Mouse (Mus musculus): Measurements from ENCODE around the gene Psmb3. TPM values are rescaled to one million over a fixed set of nuclear protein-coding genes. Genes with fewer than 3 reads are reported as not detected.

Psmb3 gene
- 100 to 1,000 TPM; 475 to 485 TPM for polyA plus RNA-seq (2017; shearing (Covaris generic))

GRCm38 (mm10) chr11:97703039-97703826 is at the start of gene Psmb3:
Gene Psmb3, plus strand, starts transcription at chr11:97703399.

DNA sequence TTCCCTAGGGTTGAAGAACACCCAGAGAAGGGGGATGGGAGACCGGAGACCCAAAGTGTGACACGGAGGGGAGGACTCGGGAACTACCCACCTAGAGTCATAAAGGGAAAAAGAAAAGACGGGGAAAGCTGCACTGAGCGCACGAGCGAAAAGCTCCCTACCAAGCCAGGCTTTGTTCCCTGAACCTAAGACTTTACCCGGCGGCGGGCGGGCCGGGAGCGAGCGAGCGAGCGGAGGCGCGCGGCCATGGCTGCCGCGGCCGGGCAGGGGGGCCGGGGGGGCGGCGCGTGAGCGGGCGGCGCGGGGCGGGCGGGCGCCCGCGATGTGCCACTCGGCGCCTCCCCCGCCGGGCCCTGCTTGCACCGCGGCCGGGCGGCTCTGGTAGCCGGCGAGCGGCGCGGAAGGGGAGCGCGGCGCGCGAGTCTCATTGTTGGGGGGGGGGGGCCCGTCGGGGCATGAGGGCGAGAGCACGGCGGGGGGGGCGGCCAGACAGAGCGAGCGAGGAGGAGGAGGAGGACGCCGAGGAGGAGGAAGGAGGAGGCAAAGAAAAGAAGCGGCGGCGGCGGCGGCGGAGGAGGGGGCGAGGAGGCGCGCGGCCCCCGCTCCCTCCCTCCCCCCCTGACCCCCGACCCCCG is 40.2 kb upstream of the Psmb3 start, which contains the start of gene Mllt6:
Gene Mllt6, plus strand, starts transcription at position 522 of the 635 bp plus-strand sequence.

GRCm38 (mm10) chr11:97685613-97686321 is 17.4 kb upstream of the Psmb3 start, which contains the start of gene Cisd3:
Gene Cisd3, plus strand, starts transcription at chr11:97685826.

GRCm38 (mm10) chr11:97700003-97700745 is 3.0 kb upstream of the Psmb3 start, which contains the start of gene Pcgf2:
Gene Pcgf2, minus strand, starts transcription at chr11:97700497.

DNA sequence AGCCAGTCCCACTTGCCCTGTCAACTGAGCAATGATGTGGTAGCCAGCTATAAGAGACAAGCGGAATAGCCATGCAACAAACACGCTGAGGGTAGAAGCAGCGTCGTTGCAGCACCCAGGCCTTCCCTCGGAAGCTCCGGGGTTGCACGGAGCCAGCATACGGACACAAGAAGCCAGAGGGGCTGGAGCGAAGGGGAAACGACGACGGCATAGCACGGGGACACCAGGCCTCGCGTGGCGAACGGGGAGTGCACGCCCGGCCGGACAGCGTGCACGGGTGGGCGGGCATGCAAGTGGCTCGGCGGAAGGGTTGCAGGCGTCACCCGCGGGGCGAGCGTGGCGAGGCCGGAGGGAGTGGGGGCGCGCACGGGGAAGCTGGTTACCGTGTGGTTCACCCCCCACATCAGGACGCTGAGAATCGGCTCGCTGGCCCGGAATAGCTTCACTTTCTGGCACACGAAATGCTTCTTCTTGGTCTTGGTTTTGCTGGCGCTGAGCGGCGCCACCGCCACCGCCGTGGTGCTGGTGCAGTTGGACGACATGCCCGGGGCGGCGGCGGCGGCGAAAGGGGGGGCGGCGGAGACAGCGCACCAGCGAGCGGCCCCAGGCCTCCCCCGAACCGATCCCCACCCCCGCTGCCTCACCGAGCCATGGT is 41.0 kb downstream of the Psmb3 start, which contains the start of gene Pip4k2b:
Gene Pip4k2b, minus strand, starts transcription at position 642 of the 655 bp plus-strand sequence.

Other genes starting within 250 kb of the Psmb3 start
- gene 4933428G20Rik, start 203.1 kb upstream of the Psmb3 start, polyA plus RNA-seq (2017; shearing (Covaris generic)): not detected
- gene Srcin1, start 127.2 kb upstream of the Psmb3 start, polyA plus RNA-seq (2017; shearing (Covaris generic)): under 1 TPM in 1 of 2 experiments, not detected in 1; 0.05 TPM
- gene Epop, start 73.7 kb upstream of the Psmb3 start, polyA plus RNA-seq (2017; shearing (Covaris generic)): 1 to 10 TPM; 8.9 to 9.1 TPM
- 10 to 100 TPM; 15.9 to 17.1 TPM for gene Mllt6, start 40.0 kb upstream of the Psmb3 start, polyA plus RNA-seq (2017; shearing (Covaris generic))
- 100 to 1,000 TPM in 1 of 2 experiments, 10 to 100 TPM in 1; 92.2 to 123 TPM for gene Cisd3, start 17.6 kb upstream of the Psmb3 start, polyA plus RNA-seq (2017; shearing (Covaris generic))
- 1 to 10 TPM; 1.2 to 3.7 TPM for gene Pcgf2, start 2.9 kb upstream of the Psmb3 start, polyA plus RNA-seq (2017; shearing (Covaris generic))
- gene Pip4k2b, start 41.3 kb downstream of the Psmb3 start, polyA plus RNA-seq (2017; shearing (Covaris generic)): 1 to 10 TPM; 1.5 to 4.1 TPM
- gene Cwc25, start 63.2 kb downstream of the Psmb3 start, polyA plus RNA-seq (2017; shearing (Covaris generic)): 10 to 100 TPM; 16.0 to 24.9 TPM
- gene 1700001P01Rik, start 72.5 kb downstream of the Psmb3 start, polyA plus RNA-seq (2017; shearing (Covaris generic)): not detected
- gene Rpl23, start 79.0 kb downstream of the Psmb3 start, polyA plus RNA-seq (2017; shearing (Covaris generic)): 100 to 1,000 TPM; 356 to 584 TPM
- 100 to 1,000 TPM; 135 to 219 TPM for gene Lasp1, start 95.6 kb downstream of the Psmb3 start, polyA plus RNA-seq (2017; shearing (Covaris generic))
- 1 to 10 TPM; 1.4 TPM for gene B230217C12Rik, start 137.4 kb downstream of the Psmb3 start, polyA plus RNA-seq (2017; shearing (Covaris generic))
- under 1 TPM; 0.61 to 0.85 TPM for gene Fbxo47, start 180.8 kb downstream of the Psmb3 start, polyA plus RNA-seq (2017; shearing (Covaris generic))